Mouse (Mus musculus): ENCODE measurements at regions not wholly inside any gene's neighbourhood (a gene's known extent, or its start where the extent isn't known, plus 50 kb on each side); places are given as distances from the start of the nearest gene placed in this dataset.

- Histone ChIP-seq H3K4me2 (ENCODE audit: low read depth) (no peak overlapping the region), H3K9ac (replicated peaks) (no peak overlapping the region), H3K4me1 (replicated peaks; ENCODE audit: control insufficient read depth in 2 of 2, insufficient read depth in 2 of 2, low read length in 1 of 2) (no peaks in the 10 kb centered on the region), H3K27ac (no peak overlapping the region), H3K36me3 (replicated peaks; ENCODE audit: control insufficient read depth, insufficient read depth, low read depth) (no peaks in the 10 kb centered on the region), H3K27me3 (ENCODE audit: control insufficient read depth, insufficient read depth, low read length) (no peaks in the 10 kb centered on the region), H3K4me3 (ENCODE audit: insufficient read depth in 1 of 2, low read depth in 2 of 2, low read length in 2 of 2) (no peak overlapping the region), H3K9me3 (ENCODE audit: control insufficient read depth, low read length) (no peaks in the 10 kb centered on the region)
- WGBS (ENCODE audit: insufficient replicate concordance) = 67% methylated on average over 3 of the region's 3 CpGs
- DNase-seq (ENCODE audit: low read depth in 3 of 3, low spot score in 3 of 3) (no peak), ATAC-seq (ENCODE audit: insufficient read depth) (no peak)
- TF ChIP-seq EP300 (IDR thresholded peaks at IDR 0.05; ENCODE audit: low read depth) = no peak
- TF ChIP-seq CTCF (IDR thresholded peaks at IDR 0.05; ENCODE audit: low read depth) = no peak
Observed at GRCm38 (mm10) chr3:143753197-143753596, 451.8 kb downstream of the Lmo4 start.

- WGBS (ENCODE audit: insufficient replicate concordance) = 33% methylated on average over 1 of the region's 1 CpGs
Observed at GRCm38 (mm10) chr3:143752660-143753059, 452.4 kb downstream of the Lmo4 start.

GRCm38 (mm10) chr3:143750128-143750527 lies 454.9 kb downstream of the Lmo4 start:
- Histone ChIP-seq H3K4me1 (replicated peaks; ENCODE audit: control insufficient read depth in 2 of 2, insufficient read depth in 2 of 2, low read length in 1 of 2) (no peaks in the 10 kb centered on the region), H3K36me3 (replicated peaks; ENCODE audit: control insufficient read depth, insufficient read depth, low read depth) (no peaks in the 10 kb centered on the region), H3K27me3 (ENCODE audit: control insufficient read depth, insufficient read depth, low read length) (no peaks in the 10 kb centered on the region), H3K4me2 (ENCODE audit: low read depth) (no peak overlapping the region), H3K27ac (no peak overlapping the region), H3K9me3 (ENCODE audit: control insufficient read depth, low read length) (no peaks in the 10 kb centered on the region), H3K4me3 (ENCODE audit: insufficient read depth in 1 of 2, low read depth in 2 of 2, low read length in 2 of 2) (no peak overlapping the region), H3K9ac (replicated peaks) (no peak overlapping the region)
- no peak for DNase-seq (ENCODE audit: low read depth in 3 of 3, low spot score in 3 of 3)
- ATAC-seq (ENCODE audit: insufficient read depth) = no peak
- TF ChIP-seq EP300 (IDR thresholded peaks at IDR 0.05; ENCODE audit: low read depth) = no peak
- WGBS (ENCODE audit: insufficient replicate concordance) = 71% methylated on average over 4 of the region's 4 CpGs

More at GRCm38 (mm10) chr3:143752660-143753059, 452.4 kb downstream of the Lmo4 start:
- H3K4me1 ChIP-seq (replicated peaks; ENCODE audit: control insufficient read depth in 2 of 2, insufficient read depth in 2 of 2, low read length in 1 of 2) = no peaks in the 10 kb centered on the region
- H3K36me3 ChIP-seq (replicated peaks; ENCODE audit: control insufficient read depth, insufficient read depth, low read depth) = no peaks in the 10 kb centered on the region
- no peaks in the 10 kb centered on the region for H3K27me3 ChIP-seq (ENCODE audit: control insufficient read depth, insufficient read depth, low read length)
- no peak for TF ChIP-seq CTCF (IDR thresholded peaks at IDR 0.05; ENCODE audit: low read depth)
- no peak for TF ChIP-seq EP300 (IDR thresholded peaks at IDR 0.05; ENCODE audit: low read depth)
- ATAC-seq (ENCODE audit: insufficient read depth) = no peak
- no peak overlapping the region for H3K4me2 ChIP-seq (ENCODE audit: low read depth)
- no peak overlapping the region for H3K9ac ChIP-seq (replicated peaks)
- H3K9me3 ChIP-seq (ENCODE audit: control insufficient read depth, low read length) = no peaks in the 10 kb centered on the region
- no peak for DNase-seq (ENCODE audit: low read depth in 3 of 3, low spot score in 3 of 3)
- no peak overlapping the region for H3K27ac ChIP-seq
- no peak overlapping the region for H3K4me3 ChIP-seq (ENCODE audit: insufficient read depth in 1 of 2, low read depth in 2 of 2, low read length in 2 of 2)

- TF ChIP-seq CTCF (IDR thresholded peaks at IDR 0.05; ENCODE audit: low read depth) (no peak), EP300 (IDR thresholded peaks at IDR 0.05; ENCODE audit: low read depth) (no peak)
- 68% methylated on average over 7 of the region's 7 CpGs for WGBS (ENCODE audit: insufficient replicate concordance)
- Histone ChIP-seq H3K27ac (no peak overlapping the region), H3K9ac (replicated peaks) (no peak overlapping the region), H3K4me2 (ENCODE audit: low read depth) (no peak overlapping the region), H3K4me1 (replicated peaks; ENCODE audit: control insufficient read depth in 2 of 2, insufficient read depth in 2 of 2, low read length in 1 of 2) (no peaks in the 10 kb centered on the region), H3K27me3 (ENCODE audit: control insufficient read depth, insufficient read depth, low read length) (no peaks in the 10 kb centered on the region), H3K36me3 (replicated peaks; ENCODE audit: control insufficient read depth, insufficient read depth, low read depth) (no peaks in the 10 kb centered on the region), H3K4me3 (ENCODE audit: insufficient read depth in 1 of 2, low read depth in 2 of 2, low read length in 2 of 2) (no peak overlapping the region), H3K9me3 (ENCODE audit: control insufficient read depth, low read length) (no peaks in the 10 kb centered on the region)
- DNase-seq (ENCODE audit: low read depth in 3 of 3, low spot score in 3 of 3) = no peak
- ATAC-seq (ENCODE audit: insufficient read depth) = no peak
Observed at GRCm38 (mm10) chr3:143743649-143744048, 461.4 kb downstream of the Lmo4 start.

GRCm38 (mm10) chr3:143742786-143743571 lies 462.0 kb downstream of the Lmo4 start:
- 0 out of 4 replicates have a peak overlapping the region, but pooled peaks have one; percentile 2 to 16 for H3K4me3 ChIP-seq (ENCODE audit: insufficient read depth in 1 of 2, low read depth in 2 of 2, low read length in 2 of 2)
- no peak overlapping the region for H3K9ac ChIP-seq (replicated peaks)
- ATAC-seq (ENCODE audit: insufficient read depth) (peak; percentile 52; the same call in 1 of the 2 replicates), DNase-seq (ENCODE audit: low read depth in 3 of 3, low spot score in 3 of 3) (no peak)
- H3K36me3 ChIP-seq (replicated peaks; ENCODE audit: control insufficient read depth, insufficient read depth, low read depth) = no peaks in the 10 kb centered on the region
- TF ChIP-seq EP300 (IDR thresholded peaks at IDR 0.05; ENCODE audit: low read depth) (no peak), CTCF (IDR thresholded peaks at IDR 0.05; ENCODE audit: low read depth) (no peak)
- H3K27ac ChIP-seq = no peak overlapping the region
- H3K27me3 ChIP-seq (ENCODE audit: control insufficient read depth, insufficient read depth, low read length) = no peaks in the 10 kb centered on the region
- H3K4me1 ChIP-seq (replicated peaks; ENCODE audit: control insufficient read depth in 2 of 2, insufficient read depth in 2 of 2, low read length in 1 of 2) = no peaks in the 10 kb centered on the region
- H3K9me3 ChIP-seq (ENCODE audit: control insufficient read depth, low read length) = no peaks in the 10 kb centered on the region
- WGBS (ENCODE audit: insufficient replicate concordance) = 62% methylated on average over 17 of the region's 17 CpGs
- peak overlapping the region; percentile 6; the same call in 1 of the 2 replicates for H3K4me2 ChIP-seq (ENCODE audit: low read depth)
